In the genomic region with DNA sequence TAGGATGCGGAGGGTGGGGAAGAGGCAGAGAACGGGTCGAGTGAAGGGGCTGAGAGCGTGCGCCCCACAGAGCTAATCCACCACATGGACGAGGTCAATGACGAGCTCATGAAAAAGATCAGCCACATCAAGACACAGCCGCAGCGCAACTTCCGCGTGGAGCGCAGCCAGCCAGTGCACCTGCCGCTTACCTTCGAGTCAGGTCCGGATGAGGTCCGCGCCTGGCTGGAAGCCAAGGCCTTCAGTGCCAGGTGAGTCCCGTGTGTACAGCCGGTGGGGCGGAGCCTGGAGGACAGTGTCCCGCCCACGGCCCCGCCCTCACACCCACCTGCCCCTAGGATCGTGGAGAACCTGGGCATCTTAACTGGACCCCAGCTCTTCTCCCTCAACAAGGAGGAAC, we compare ENCODE assay signal across 10 mouse cellular contexts. TPM values are rescaled to one million over a fixed set of nuclear protein-coding genes. Genes with fewer than 3 reads are reported as not detected.
A peak's percentile ranks its signal among the peaks of the same experiment; 100 is the strongest.
DNase-seq lines count a peak whose midpoint lies in the region; ATAC-seq lines count a peak whose summit lies in the region.
"Had no signal": no experiment of that assay in that cellular context is flagged by ENCODE, and none has a peak within 500 bp of the region (broad histone marks: within the 10 kb centered on the region; RNA-seq: fewer than 3 reads in every experiment).

No protein-coding gene starts in this region.

- H3K27ac ChIP-seq in hindbrain, embryonic 14.5 days = no peak overlapping the region
- H3K27ac ChIP-seq in hindbrain, embryonic 11.5 days (ENCODE audit: low read depth, low read length) = no peak overlapping the region
- H3K27ac ChIP-seq in midbrain, embryonic 16.5 days (ENCODE audit: low read length) = no peak overlapping the region

- H3K4me1 ChIP-seq in hindbrain, embryonic 14.5 days (replicated peaks; ENCODE audit: control insufficient read depth, insufficient read depth, low read length) = no peaks in the 10 kb centered on the region
- H3K4me1 ChIP-seq in hindbrain, embryonic 11.5 days (replicated peaks; ENCODE audit: control insufficient read depth, insufficient read depth, low read length) = no peaks in the 10 kb centered on the region
- no peaks in the 10 kb centered on the region for H3K4me1 ChIP-seq in midbrain, embryonic 16.5 days (ENCODE audit: control insufficient read depth, insufficient read depth, low read length)

- H3K4me3 ChIP-seq in hindbrain, embryonic 14.5 days (replicated peaks; ENCODE audit: low read length) = no peak overlapping the region
- H3K4me3 ChIP-seq in hindbrain, embryonic 11.5 days (ENCODE audit: low read depth, low read length) = no peak overlapping the region
- no peak overlapping the region for H3K4me3 ChIP-seq in midbrain, embryonic 16.5 days (ENCODE audit: low read depth, low read length)
- H3K4me3 ChIP-seq: myocyte had no signal

- peaks cover 12% of the 10 kb centered on the region; the same call in 1 of the 2 replicates for H3K27me3 ChIP-seq in hindbrain, embryonic 14.5 days (ENCODE audit: control insufficient read depth, insufficient read depth, low read length)
- H3K27me3 ChIP-seq in hindbrain, embryonic 11.5 days (ENCODE audit: control insufficient read depth, insufficient read depth, low read length) = peaks cover 6% of the 10 kb centered on the region; the same call in 1 of the 2 replicates
- peaks cover 6% of the 10 kb centered on the region; the same call in 1 of the 2 replicates for H3K27me3 ChIP-seq in midbrain, embryonic 16.5 days (ENCODE audit: control insufficient read depth, insufficient read depth, low read depth, low read length)

- WGBS in hindbrain, embryonic 14.5 days = 18% methylated on average over 24 of the region's 24 CpGs
- 17% methylated on average over 24 of the region's 24 CpGs for WGBS in hindbrain, embryonic 11.5 days
- 16% methylated on average over 24 of the region's 24 CpGs for WGBS in midbrain, embryonic 16.5 days

- peak overlapping the region; percentile 29 for H3K4me2 ChIP-seq in hindbrain, embryonic 14.5 days (replicated peaks)
- no peak overlapping the region for H3K4me2 ChIP-seq in hindbrain, embryonic 11.5 days (replicated peaks; ENCODE audit: low read depth, low read length)
- H3K4me2 ChIP-seq in midbrain, embryonic 16.5 days (ENCODE audit: low read length) = peak overlapping the region; percentile 38

- H3K36me3 ChIP-seq in hindbrain, embryonic 14.5 days (replicated peaks; ENCODE audit: control insufficient read depth, insufficient read depth) = no peaks in the 10 kb centered on the region
- no peaks in the 10 kb centered on the region for H3K36me3 ChIP-seq in hindbrain, embryonic 11.5 days (ENCODE audit: control insufficient read depth, insufficient read depth, low read length)
- H3K36me3 ChIP-seq in midbrain, embryonic 16.5 days (ENCODE audit: control insufficient read depth, insufficient read depth, low read length) = no peaks in the 10 kb centered on the region

- H3K9me3 ChIP-seq in hindbrain, embryonic 14.5 days (ENCODE audit: control insufficient read depth, low read length) = no peaks in the 10 kb centered on the region
- H3K9me3 ChIP-seq in hindbrain, embryonic 11.5 days (ENCODE audit: control insufficient read depth, low read length) = no peaks in the 10 kb centered on the region
- H3K9me3 ChIP-seq in midbrain, embryonic 16.5 days (replicated peaks; ENCODE audit: control insufficient read depth, low read length, poor library complexity, severe bottlenecking) = no peaks in the 10 kb centered on the region

- no peak for DNase-seq in hindbrain, embryonic 14.5 days (ENCODE audit: low spot score)
- DNase-seq in hindbrain, embryonic 11.5 days (ENCODE audit: low spot score) = no peak
- DNase-seq in cerebellum, adult 11-12 months = peak; percentile 81
- DNase-seq in kidney, adult 9 months = peak; percentile 50
- no peak for DNase-seq in heart, postnatal 4 days
- DNase-seq in right cerebral cortex, postnatal 14 days = no peak

- no peak overlapping the region for H3K9ac ChIP-seq in hindbrain, embryonic 14.5 days
- no peak overlapping the region for H3K9ac ChIP-seq in hindbrain, embryonic 11.5 days (ENCODE audit: low read depth, low read length)
- no peak overlapping the region for H3K9ac ChIP-seq in midbrain, embryonic 16.5 days (ENCODE audit: low read depth, low read length)

- ATAC-seq in hindbrain, embryonic 14.5 days (ENCODE audit: low FRiP score) = no peak
- ATAC-seq in hindbrain, embryonic 11.5 days (ENCODE audit: low FRiP score) = no peak
- no peak for ATAC-seq in midbrain, embryonic 16.5 days
- ATAC-seq in frontal cortex, adult (ENCODE audit: low TSS enrichment) = no peak

RNA-seq across cellular contexts. Expression of a gene that starts 22.8 kb away (rescaled TPM):
- 0.98 and 1.2 TPM in 2 replicates for polyA plus RNA-seq in hindbrain, embryonic 14.5 days (2014; fragmentation: Nextera tagmentation; extraction: Ambion mirVana)
- polyA plus RNA-seq in hindbrain, embryonic 11.5 days (2014; fragmentation: Nextera tagmentation; extraction: Ambion mirVana) = 2.1 and 2.6 TPM in 2 replicates
- polyA plus RNA-seq in midbrain, embryonic 16.5 days (2015; fragmentation: Nextera tagmentation; extraction: Ambion mirVana) = 0.61 and 1.0 TPM in 2 replicates
- 1 to 10 TPM; 1.9 TPM for total RNA-seq in heart, postnatal 4 days (2021)
- total RNA-seq: MEL had no signal

RNA-seq across cellular contexts. Expression of a gene that starts 30.5 kb away (rescaled TPM):
- polyA plus RNA-seq in hindbrain, embryonic 14.5 days (2014; fragmentation: Nextera tagmentation; extraction: Ambion mirVana) = 271 and 278 TPM in 2 replicates
- 389 and 395 TPM in 2 replicates for polyA plus RNA-seq in hindbrain, embryonic 11.5 days (2014; fragmentation: Nextera tagmentation; extraction: Ambion mirVana)
- 291 and 309 TPM in 2 replicates for polyA plus RNA-seq in midbrain, embryonic 16.5 days (2015; fragmentation: Nextera tagmentation; extraction: Ambion mirVana)
- 100 to 1,000 TPM; 126 to 134 TPM for total RNA-seq in heart, postnatal 4 days (2021)

RNA-seq across cellular contexts. Expression of a gene that starts 34.0 kb away (rescaled TPM):
- 24.7 and 32.6 TPM in 2 replicates for polyA plus RNA-seq in hindbrain, embryonic 14.5 days (2014; fragmentation: Nextera tagmentation; extraction: Ambion mirVana)
- polyA plus RNA-seq in hindbrain, embryonic 11.5 days (2014; fragmentation: Nextera tagmentation; extraction: Ambion mirVana) = 29.7 and 31.9 TPM in 2 replicates
- polyA plus RNA-seq in midbrain, embryonic 16.5 days (2015; fragmentation: Nextera tagmentation; extraction: Ambion mirVana) = 53.1 and 54.7 TPM in 2 replicates
- total RNA-seq in heart, postnatal 4 days (2021) = 10 to 100 TPM; 15.9 to 16.3 TPM

RNA-seq across cellular contexts. Expression of a gene that starts 34.0 kb away (rescaled TPM):
- polyA plus RNA-seq in hindbrain, embryonic 14.5 days (2014; fragmentation: Nextera tagmentation; extraction: Ambion mirVana) = 187 TPM in 2 replicates
- 70.0 and 75.9 TPM in 2 replicates for polyA plus RNA-seq in hindbrain, embryonic 11.5 days (2014; fragmentation: Nextera tagmentation; extraction: Ambion mirVana)
- 211 and 237 TPM in 2 replicates for polyA plus RNA-seq in midbrain, embryonic 16.5 days (2015; fragmentation: Nextera tagmentation; extraction: Ambion mirVana)
- total RNA-seq in heart, postnatal 4 days (2021) = 10 to 100 TPM; 27.8 to 30.6 TPM

RNA-seq across cellular contexts. Expression of a gene that starts 52.4 kb away (rescaled TPM):
- 36.9 and 43.4 TPM in 2 replicates for polyA plus RNA-seq in hindbrain, embryonic 14.5 days (2014; fragmentation: Nextera tagmentation; extraction: Ambion mirVana)
- 43.3 and 48.1 TPM in 2 replicates for polyA plus RNA-seq in hindbrain, embryonic 11.5 days (2014; fragmentation: Nextera tagmentation; extraction: Ambion mirVana)
- 48.5 and 54.9 TPM in 2 replicates for polyA plus RNA-seq in midbrain, embryonic 16.5 days (2015; fragmentation: Nextera tagmentation; extraction: Ambion mirVana)
- total RNA-seq in heart, postnatal 4 days (2021) = 10 to 100 TPM; 12.5 to 12.9 TPM

Comparison
In these comparisons a context has a peak if more than half of its experiments do, and no peak if none do; other contexts are left out.
1. DNase-seq: peak in cerebellum, adult 11-12 months (single experiment) and kidney, adult 9 months (single experiment); none in hindbrain, embryonic 14.5 days (single experiment), hindbrain, embryonic 11.5 days (single experiment), heart, postnatal 4 days (single experiment) and right cerebral cortex, postnatal 14 days (single experiment).